Mouse (Mus musculus) stomach, postnatal 0 days (tissue): ENCODE measurements around the gene Tmem150c. TPM values are rescaled to one million over a fixed set of nuclear protein-coding genes. Genes with fewer than 3 reads are reported as not detected.

Source experiments
- ATAC-seq: fragments of 200-750 bp; cut with Nextera tagmentation; 2 replicates; pipeline ENCODE4 v1.8.0; 2017; ENCODE audit not compliant: low FRiP score, low TSS enrichment
- DNase-seq: peaks from one replicate; pipeline ENCODE4 v3.0.0-alpha.2; 2016; ENCODE audit warnings: low spot score
- H3K27ac ChIP-seq: fragments of 300-500 bp; sonication (generic); replicated peaks from 2 replicates; pipeline ENCODE4 v1.5.1; 2014; ENCODE audit warnings: mild to moderate bottlenecking, control low read depth
- H3K27me3 ChIP-seq: fragments of 300-500 bp; sonication (generic); 2 replicates; pipeline ENCODE4 v1.6.1; 2014; ENCODE audit warnings: low read length; ENCODE audit not compliant: control insufficient read depth, insufficient read depth
- H3K36me3 ChIP-seq: fragments of 300-500 bp; sonication (generic); 2 replicates; pipeline ENCODE4 v1.6.1; 2014; ENCODE audit warnings: low read length, mixed read lengths; ENCODE audit not compliant: control insufficient read depth, insufficient read depth
- H3K4me1 ChIP-seq: fragments of 300-500 bp; sonication (generic); replicated peaks from 2 replicates; pipeline ENCODE4 v1.6.1; 2014; ENCODE audit warnings: antibody characterized with exemption; ENCODE audit not compliant: control insufficient read depth, insufficient read depth
- H3K4me2 ChIP-seq: fragments of 300-500 bp; sonication (generic); replicated peaks from 2 replicates; pipeline ENCODE4 v1.6.1; 2014; ENCODE audit warnings: low read depth, mild to moderate bottlenecking, control low read depth, moderate library complexity
- H3K4me3 ChIP-seq: fragments of 300-500 bp; sonication (generic); 2 replicates; pipeline ENCODE4 v1.5.1; 2014; ENCODE audit warnings: low read depth, low read length, control low read depth
- H3K9ac ChIP-seq: fragments of 300-500 bp; sonication (generic); 2 replicates; pipeline ENCODE4 v1.6.1; 2014; ENCODE audit warnings: mild to moderate bottlenecking, low read length, control low read depth, mixed read lengths
- H3K9me3 ChIP-seq: fragments of 300-500 bp; sonication (generic); 2 replicates; pipeline ENCODE4 v1.6.1; 2016; ENCODE audit warnings: low read length; ENCODE audit not compliant: control insufficient read depth
- CTCF ChIP-seq: IDR thresholded peaks from 2 replicates; pipeline ENCODE4 v1.5.1; 2016; ENCODE audit warnings: antibody characterized with exemption, low read depth, mild to moderate bottlenecking, moderate library complexity
- EP300 ChIP-seq: optimal IDR thresholded peaks from 2 replicates; pipeline ENCODE3; 2016; ENCODE audit warnings: antibody characterized with exemption
- WGBS: fragments of 180-500 bp; shearing (Covaris S2); extraction: QIAGEN DNeasy Blood & Tissue Kit; methylation state at CpG from one replicate; pipeline ENCODE4 v1.1.7; 2014; 5-methylcytosine and 5-hydroxymethylcytosine counted together
- polyA plus RNA-seq: library from polyadenylated mRNA; unstranded; fragments of >200 nt; fragmentation: Nextera tagmentation; extraction: Ambion mirVana; gene quantifications from 2 replicates; pipeline ENCODE4 v1.2.1, GENCODE M21; 2015

The Tmem150c gene
- polyA plus RNA-seq, 1 experiment from 2014 or later = 2.4 TPM

GRCm38 (mm10) chr5:100032107-100032506 lies 127.5 kb downstream of the Tmem150c start:
- H3K36me3 ChIP-seq = peaks cover 7% of the 10 kb centered on the region; the same call in 1 of the 2 replicates
- H3K4me2 ChIP-seq = no peak overlapping the region
- DNase-seq (no peak), ATAC-seq (no peak)
- TF ChIP-seq CTCF (0 out of 2 replicates have a peak, but pooled peaks have one; percentile 8), EP300 (no peak)
- H3K9ac ChIP-seq = no peak overlapping the region
- 0 out of 2 replicates have a peak, but pooled peaks cover 2% of the 10 kb centered on the region for H3K4me1 ChIP-seq
- H3K9me3 ChIP-seq = no peaks in the 10 kb centered on the region
- 93% methylated on average over 2 of the region's 2 CpGs for WGBS
- no peaks in the 10 kb centered on the region for H3K27me3 ChIP-seq
- H3K4me3 ChIP-seq = no peak overlapping the region
- H3K27ac ChIP-seq = no peak overlapping the region

DNA sequence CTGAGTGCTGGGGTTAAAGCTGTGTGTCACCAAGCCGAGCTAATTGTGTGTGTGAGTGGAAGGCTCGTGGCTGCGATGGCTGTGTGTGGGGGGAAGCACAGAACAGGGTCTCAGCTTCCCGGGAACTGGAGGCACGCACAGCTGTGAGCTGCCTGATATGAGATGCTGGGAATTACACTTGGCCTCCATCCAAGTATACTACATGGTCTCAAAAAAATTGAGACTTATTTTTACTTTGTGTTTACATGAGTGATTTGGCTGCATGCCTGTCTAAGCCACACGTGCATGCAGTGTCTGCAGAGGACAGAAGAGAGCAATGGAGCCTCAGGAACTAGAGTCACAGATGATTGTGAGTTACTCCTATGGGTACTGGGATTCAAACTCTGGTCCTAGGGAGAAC lies 129.5 kb downstream of the Tmem150c start:
- no peak for TF ChIP-seq EP300
- 0 out of 2 replicates have a peak, but pooled peaks have one; percentile 16 for TF ChIP-seq CTCF
- 6% methylated on average over 6 of the region's 6 CpGs for WGBS
- Histone ChIP-seq H3K4me1 (no peaks in the 10 kb centered on the region), H3K36me3 (peaks cover 7% of the 10 kb centered on the region; the same call in 1 of the 2 replicates), H3K9ac (no peak overlapping the region), H3K4me3 (no peak overlapping the region), H3K27me3 (no peaks in the 10 kb centered on the region), H3K27ac (0 out of 2 replicates have a peak overlapping the region, but pooled peaks have one; percentile 40), H3K4me2 (no peak overlapping the region), H3K9me3 (no peaks in the 10 kb centered on the region)
- DNase-seq = no peak
- peak; percentile 44 for ATAC-seq

Other genes starting within 250 kb of the Tmem150c start
- 53.5 and 61.4 TPM in 2 replicates for gene Hnrnpd, start 180.9 kb downstream of the Tmem150c start, polyA plus RNA-seq
- 1.9 and 2.6 TPM in 2 replicates for gene 4930524J08Rik, start 180.7 kb downstream of the Tmem150c start, polyA plus RNA-seq
- 58.8 and 58.9 TPM in 2 replicates for gene Hnrnpdl, start 120.1 kb downstream of the Tmem150c start, polyA plus RNA-seq
- 23.4 and 23.5 TPM in 2 replicates for gene Enoph1, start 119.8 kb downstream of the Tmem150c start, polyA plus RNA-seq